ENCODE assay signal across 14 mouse cellular contexts in genomic region chr10:81546788-81547571, GRCm38 (mm10). TPM values are rescaled to one million over a fixed set of nuclear protein-coding genes. Genes with fewer than 3 reads are reported as not detected.
DNase-seq lines count a peak whose midpoint lies in the region; ATAC-seq and TF ChIP-seq lines count a peak whose summit lies in the region.
"Had no signal": no experiment of that assay in that cellular context is flagged by ENCODE, and none has a peak within 500 bp of the region (broad histone marks: within the 10 kb centered on the region; RNA-seq: fewer than 3 reads in every experiment).

No protein-coding gene starts in this region.

- no peak for ATAC-seq in cerebellum, adult (ENCODE audit: insufficient number of reproducible peaks, low FRiP score, low TSS enrichment)
- ATAC-seq in lung, embryonic 14.5 days (ENCODE audit: insufficient read depth) = no peak
- ATAC-seq in lung, postnatal 0 days = no peak
- ATAC-seq in intestine, postnatal 0 days = no peak
- ATAC-seq: activated CD4-positive, CD25-positive, alpha-beta regulatory T cell, adult 4 months; forebrain, embryonic 16.5 days had no signal

- H3K27ac ChIP-seq in lung, embryonic 14.5 days (ENCODE audit: low read depth) = 0 out of 2 replicates have a peak overlapping the region, but pooled peaks have one; percentile 62
- no peak overlapping the region for H3K27ac ChIP-seq in lung, postnatal 0 days (ENCODE audit: low read length)
- H3K27ac ChIP-seq in intestine, postnatal 0 days (ENCODE audit: low read depth, low read length) = peak overlapping the region; percentile 91
- H3K27ac ChIP-seq in small intestine, adult 2 months (ENCODE audit: insufficient read depth, low read depth, low read length) = peak overlapping the region; percentile 99
- H3K27ac ChIP-seq: gastrocnemius, adult 2 months; kidney, embryonic 15.5 days had no signal

- 0 out of 2 replicates have a peak, but pooled peaks cover 8% of the 10 kb centered on the region for H3K4me1 ChIP-seq in lung, embryonic 14.5 days (ENCODE audit: insufficient read depth)
- peaks cover 25% of the 10 kb centered on the region; the same call in 1 of the 2 replicates for H3K4me1 ChIP-seq in lung, postnatal 0 days (ENCODE audit: insufficient read depth, low read depth, low read length)
- H3K4me1 ChIP-seq in intestine, postnatal 0 days (replicated peaks; ENCODE audit: control insufficient read depth, insufficient read depth, low read length) = peaks cover 5% of the 10 kb centered on the region; the same call in 1 of the 2 replicates
- peaks cover 29% of the 10 kb centered on the region for H3K4me1 ChIP-seq in small intestine, adult 2 months (ENCODE audit: control insufficient read depth, insufficient read depth, insufficient read length, low read length)

- DNase-seq in cerebellum, adult 9-11 months = peak; percentile 62
- DNase-seq in lung, embryonic 14.5 days = no peak
- DNase-seq in lung, postnatal 0 days (ENCODE audit: low spot score) = no peak
- no peak for DNase-seq in embryo, embryonic 10.5 days (ENCODE audit: low spot score)
- no peak for DNase-seq in testis, postnatal 14 days (ENCODE audit: low spot score)
- DNase-seq: gastrocnemius, adult 2 months; heart, adult 18-20 months; spleen, adult 18-20 months had no signal

- H3K36me3 ChIP-seq in lung, embryonic 14.5 days (ENCODE audit: insufficient read depth) = peaks cover 7% of the 10 kb centered on the region; the same call in 1 of the 2 replicates
- H3K36me3 ChIP-seq in lung, postnatal 0 days (ENCODE audit: insufficient read depth, low read length) = no peaks in the 10 kb centered on the region
- no peaks in the 10 kb centered on the region for H3K36me3 ChIP-seq in intestine, postnatal 0 days (ENCODE audit: control insufficient read depth, insufficient read depth)
- H3K36me3 ChIP-seq in small intestine, adult 2 months (ENCODE audit: control insufficient read depth, insufficient read depth, low read length) = peaks cover 11% of the 10 kb centered on the region
- H3K36me3 ChIP-seq: kidney, embryonic 15.5 days had no signal

- H3K4me3 ChIP-seq in lung, embryonic 14.5 days (ENCODE audit: low read depth, low read length) = no peak overlapping the region
- H3K4me3 ChIP-seq in lung, postnatal 0 days (ENCODE audit: low read depth, low read length) = no peak overlapping the region
- no peak overlapping the region for H3K4me3 ChIP-seq in intestine, postnatal 0 days (ENCODE audit: low read depth, low read length)
- no peak overlapping the region for H3K4me3 ChIP-seq in small intestine, adult 2 months (ENCODE audit: low read depth, low read length)
- H3K4me3 ChIP-seq: gastrocnemius, adult 2 months; kidney, embryonic 15.5 days had no signal

- H3K4me2 ChIP-seq in lung, embryonic 14.5 days = no peak overlapping the region
- H3K4me2 ChIP-seq in lung, postnatal 0 days (replicated peaks; ENCODE audit: low read depth, low read length) = no peak overlapping the region
- H3K4me2 ChIP-seq in intestine, postnatal 0 days (replicated peaks; ENCODE audit: low read depth) = 0 out of 2 replicates have a peak overlapping the region, but pooled peaks have one; percentile 13
- H3K4me2 ChIP-seq: kidney, embryonic 15.5 days had no signal

- no peak for TF ChIP-seq EP300 in lung, postnatal 0 days (IDR thresholded peaks at IDR 0.05)

- no peaks in the 10 kb centered on the region for H3K9me3 ChIP-seq in lung, embryonic 14.5 days (ENCODE audit: low read depth, low read length)
- no peaks in the 10 kb centered on the region for H3K9me3 ChIP-seq in lung, postnatal 0 days (ENCODE audit: low read length)
- H3K9me3 ChIP-seq in intestine, postnatal 0 days (ENCODE audit: control insufficient read depth) = no peaks in the 10 kb centered on the region
- H3K9me3 ChIP-seq: kidney, embryonic 15.5 days had no signal

- no peaks in the 10 kb centered on the region for H3K27me3 ChIP-seq in lung, embryonic 14.5 days (ENCODE audit: insufficient read depth, low read length)
- H3K27me3 ChIP-seq in lung, postnatal 0 days (replicated peaks; ENCODE audit: insufficient read depth, low read length) = no peaks in the 10 kb centered on the region
- H3K27me3 ChIP-seq in intestine, postnatal 0 days (replicated peaks; ENCODE audit: control insufficient read depth, insufficient read depth, low read length) = no peaks in the 10 kb centered on the region
- H3K27me3 ChIP-seq in small intestine, adult 2 months (ENCODE audit: control insufficient read depth, insufficient read depth, low read length) = no peaks in the 10 kb centered on the region
- H3K27me3 ChIP-seq: kidney, embryonic 15.5 days had no signal

- WGBS in lung, embryonic 14.5 days = 88% methylated on average over 13 of the region's 13 CpGs
- WGBS in lung, postnatal 0 days = 90% methylated on average over 13 of the region's 13 CpGs
- WGBS in intestine, postnatal 0 days = 61% methylated on average over 13 of the region's 13 CpGs
- 57% methylated on average over 13 of the region's 13 CpGs for WGBS in small intestine, adult 2 months

- TF ChIP-seq POLR2A in small intestine, adult 2 months (IDR thresholded peaks at IDR 0.05; ENCODE audit: low read depth, low read length) = no peak

- TF ChIP-seq CTCF in lung, embryonic 14.5 days (IDR thresholded peaks at IDR 0.05; ENCODE audit: low read depth) = no peak
- TF ChIP-seq CTCF in lung, postnatal 0 days (IDR thresholded peaks at IDR 0.05) = no peak
- TF ChIP-seq CTCF in intestine, postnatal 0 days (IDR thresholded peaks at IDR 0.05; ENCODE audit: low read depth) = no peak
- no peak for TF ChIP-seq CTCF in small intestine, adult 2 months (IDR thresholded peaks at IDR 0.05; ENCODE audit: extremely low read depth, insufficient read length, insufficient replicate concordance, low read depth, low read length)

- H3K9ac ChIP-seq in lung, embryonic 14.5 days = no peak overlapping the region
- H3K9ac ChIP-seq in lung, postnatal 0 days (replicated peaks; ENCODE audit: low read depth) = no peak overlapping the region
- 0 out of 2 replicates have a peak overlapping the region, but pooled peaks have one; percentile 31 for H3K9ac ChIP-seq in intestine, postnatal 0 days (ENCODE audit: low read depth, low read length)
- H3K9ac ChIP-seq: kidney, embryonic 15.5 days had no signal

RNA-seq across cellular contexts. Expression of gene Gna11, which starts 2.0 kb away (rescaled TPM):
- polyA plus RNA-seq in lung, embryonic 14.5 days (2014; fragmentation: Nextera tagmentation; extraction: Ambion mirVana) = 81.2 and 88.2 TPM in 2 replicates
- polyA plus RNA-seq in lung, postnatal 0 days (2015; fragmentation: Nextera tagmentation; extraction: Ambion mirVana) = 62.5 and 63.2 TPM in 2 replicates
- 188 and 195 TPM in 2 replicates for polyA plus RNA-seq in intestine, postnatal 0 days (2015; fragmentation: Nextera tagmentation; extraction: Ambion mirVana)
- 318 and 828 TPM in 2 replicates for polyA plus RNA-seq in small intestine, adult 2 months (2012; rRNA removed)

RNA-seq across cellular contexts. Expression of gene Aes, which starts 12.3 kb away (rescaled TPM):
- polyA plus RNA-seq in lung, embryonic 14.5 days (2014; fragmentation: Nextera tagmentation; extraction: Ambion mirVana) = 360 and 404 TPM in 2 replicates
- polyA plus RNA-seq in lung, postnatal 0 days (2015; fragmentation: Nextera tagmentation; extraction: Ambion mirVana) = 467 and 473 TPM in 2 replicates
- 528 and 536 TPM in 2 replicates for polyA plus RNA-seq in intestine, postnatal 0 days (2015; fragmentation: Nextera tagmentation; extraction: Ambion mirVana)
- polyA plus RNA-seq in small intestine, adult 2 months (2012; rRNA removed) = 1,054 and 3,003 TPM in 2 replicates

RNA-seq across cellular contexts. Expression of gene Gna15, which starts 23.0 kb away (rescaled TPM):
- polyA plus RNA-seq in lung, embryonic 14.5 days (2014; fragmentation: Nextera tagmentation; extraction: Ambion mirVana) = 1.1 and 1.7 TPM in 2 replicates
- polyA plus RNA-seq in lung, postnatal 0 days (2015; fragmentation: Nextera tagmentation; extraction: Ambion mirVana) = 4.2 and 4.6 TPM in 2 replicates
- 0.64 and 0.78 TPM in 2 replicates for polyA plus RNA-seq in intestine, postnatal 0 days (2015; fragmentation: Nextera tagmentation; extraction: Ambion mirVana)
- polyA plus RNA-seq in small intestine, adult 2 months (2012; rRNA removed) = 1.5 and 3.0 TPM in 2 replicates

RNA-seq across cellular contexts. Expression of gene Tle2, which starts 27.4 kb away (rescaled TPM):
- polyA plus RNA-seq in lung, embryonic 14.5 days (2014; fragmentation: Nextera tagmentation; extraction: Ambion mirVana) = 27.5 and 32.5 TPM in 2 replicates
- 29.9 and 37.0 TPM in 2 replicates for polyA plus RNA-seq in lung, postnatal 0 days (2015; fragmentation: Nextera tagmentation; extraction: Ambion mirVana)
- 3.0 and 5.2 TPM in 2 replicates for polyA plus RNA-seq in intestine, postnatal 0 days (2015; fragmentation: Nextera tagmentation; extraction: Ambion mirVana)
- polyA plus RNA-seq in small intestine, adult 2 months (2012; rRNA removed) = 17.8 and 20.4 TPM in 2 replicates

RNA-seq across cellular contexts. Expression of gene S1pr4, which starts 47.0 kb away (rescaled TPM):
- 1.3 and 1.7 TPM in 2 replicates for polyA plus RNA-seq in lung, embryonic 14.5 days (2014; fragmentation: Nextera tagmentation; extraction: Ambion mirVana)
- polyA plus RNA-seq in lung, postnatal 0 days (2015; fragmentation: Nextera tagmentation; extraction: Ambion mirVana) = 19.0 and 19.3 TPM in 2 replicates
- 0.50 and 0.74 TPM in 2 replicates for polyA plus RNA-seq in intestine, postnatal 0 days (2015; fragmentation: Nextera tagmentation; extraction: Ambion mirVana)
- 4.0 and 5.6 TPM in 2 replicates for polyA plus RNA-seq in small intestine, adult 2 months (2012; rRNA removed)
